Mouse (Mus musculus) small intestine, adult 2 months (tissue): ENCODE data around the gene Fdx1.

ENCODE experiments used
- CTCF ChIP-seq: fragments of 200-500 bp; IDR thresholded peaks from 2 replicates; pipeline ENCODE4 v1.5.1; 2012; ENCODE audit warnings: low read depth, mild to moderate bottlenecking, control low read depth, inconsistent platforms, low read length, moderate library complexity, mixed read lengths; ENCODE audit not compliant: insufficient replicate concordance, insufficient read length; ENCODE audit errors: extremely low read depth
- POLR2A ChIP-seq: fragments of 200-500 bp; IDR thresholded peaks from 2 replicates; pipeline ENCODE4 v1.6.1; 2012; ENCODE audit warnings: low read depth, mild to moderate bottlenecking, control low read depth, inconsistent platforms, low read length, moderate library complexity

- TF ChIP-seq POLR2A (no peak), CTCF (no peak)
Measured at GRCm38 (mm10) chr9:51951337-51951736, 12.0 kb downstream of the Fdx1 start.
